Mouse (Mus musculus) urinary bladder, postnatal 14 days (tissue): Measurements from ENCODE around the gene Igsf10.
"Not testable (repeated sequence)": the region's sequence is repeated elsewhere in the genome, so short reads cannot be mapped to it uniquely, and the experiment has no call there.

Experiments
- DNase-seq: peaks from one replicate; pipeline ENCODE4 v3.0.0; 2021; ENCODE audit warnings: low spot score

The Igsf10 gene

GRCm38 (mm10) chr3:59344065-59344905, at the start of gene Igsf10:
Gene Igsf10 (minus strand): TSS chr3:59344394.
- peak; percentile 46 for DNase-seq

DNA sequence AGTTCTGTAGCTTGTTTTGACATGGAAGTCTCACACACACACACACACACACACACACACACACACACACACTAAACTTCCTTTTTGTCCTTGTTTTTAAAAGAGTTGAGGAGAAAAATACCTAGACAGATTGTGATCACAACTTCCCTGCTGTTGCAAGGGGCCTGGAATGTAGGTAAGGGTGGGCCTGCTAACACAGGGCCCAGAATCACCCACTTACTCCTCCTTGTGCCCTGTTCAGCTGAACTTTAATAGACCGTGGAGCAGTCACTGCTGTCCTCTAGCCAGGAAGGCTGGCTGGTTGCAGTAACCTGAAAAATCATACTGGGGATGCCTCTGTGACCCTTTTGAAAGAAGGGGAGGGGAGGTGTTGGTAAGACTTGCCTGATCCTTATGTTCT, 41.4 kb upstream of the Igsf10 start:
- no peak for DNase-seq

- DNase-seq = no peak
Observed at GRCm38 (mm10) chr3:59385000-59385399, 40.8 kb upstream of the Igsf10 start.

GRCm38 (mm10) chr3:59384321-59384720, 40.1 kb upstream of the Igsf10 start:
- no peak for DNase-seq

GRCm38 (mm10) chr3:59378791-59379190, 34.6 kb upstream of the Igsf10 start:
- DNase-seq = not testable (repeated sequence)

DNA sequence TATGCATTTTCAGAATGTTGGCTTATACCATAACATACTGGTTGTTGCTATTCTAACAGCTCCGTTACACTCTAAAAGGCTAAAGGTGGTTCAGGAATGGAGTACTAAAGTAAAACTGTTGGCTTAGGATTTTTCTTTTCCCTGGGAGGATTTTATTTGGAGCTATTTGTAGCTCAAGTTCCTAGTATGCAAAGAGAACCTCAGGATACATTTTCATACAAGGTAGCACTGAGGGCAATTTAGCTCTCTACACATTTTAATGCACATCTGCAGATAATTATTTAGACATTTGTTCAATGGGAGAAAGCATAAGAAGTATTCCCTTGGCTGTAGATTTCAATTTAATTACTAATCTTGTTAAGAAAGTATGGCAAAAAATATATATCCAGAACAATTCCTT, 17.7 kb upstream of the Igsf10 start:
- DNase-seq = no peak

DNA sequence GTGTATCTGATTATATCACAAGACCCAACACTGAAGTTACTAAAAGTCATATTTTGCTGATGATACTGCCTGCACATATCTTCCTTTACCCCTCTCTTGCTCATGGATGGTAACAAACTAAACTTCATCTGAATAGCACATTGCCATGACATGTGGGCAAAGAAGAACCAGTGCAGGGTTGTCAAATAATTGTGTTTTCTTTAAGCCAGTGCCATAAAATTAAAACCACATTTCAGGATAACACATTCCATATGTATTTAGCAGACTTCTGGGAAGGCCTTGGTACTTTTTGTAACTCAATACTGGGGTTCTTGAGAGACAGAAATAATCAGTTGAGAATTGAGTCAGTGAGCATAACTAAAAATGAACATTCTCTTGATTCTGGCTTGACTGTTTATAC, 15.9 kb upstream of the Igsf10 start:
- no peak for DNase-seq

- DNase-seq = peak; percentile 9
Observed at GRCm38 (mm10) chr3:59354156-59354555, 10.0 kb upstream of the Igsf10 start.

- no peak for DNase-seq
Observed at GRCm38 (mm10) chr3:59351768-59352167, 7.6 kb upstream of the Igsf10 start.

- DNase-seq = peak; percentile 56
Observed at GRCm38 (mm10) chr3:59343026-59343425, 1.2 kb downstream of the Igsf10 start.

GRCm38 (mm10) chr3:59341647-59342427, 2.4 kb downstream of the Igsf10 start:
- no peak for DNase-seq

- DNase-seq = no peak
Observed at GRCm38 (mm10) chr3:59328526-59328925, 15.7 kb downstream of the Igsf10 start.

DNA sequence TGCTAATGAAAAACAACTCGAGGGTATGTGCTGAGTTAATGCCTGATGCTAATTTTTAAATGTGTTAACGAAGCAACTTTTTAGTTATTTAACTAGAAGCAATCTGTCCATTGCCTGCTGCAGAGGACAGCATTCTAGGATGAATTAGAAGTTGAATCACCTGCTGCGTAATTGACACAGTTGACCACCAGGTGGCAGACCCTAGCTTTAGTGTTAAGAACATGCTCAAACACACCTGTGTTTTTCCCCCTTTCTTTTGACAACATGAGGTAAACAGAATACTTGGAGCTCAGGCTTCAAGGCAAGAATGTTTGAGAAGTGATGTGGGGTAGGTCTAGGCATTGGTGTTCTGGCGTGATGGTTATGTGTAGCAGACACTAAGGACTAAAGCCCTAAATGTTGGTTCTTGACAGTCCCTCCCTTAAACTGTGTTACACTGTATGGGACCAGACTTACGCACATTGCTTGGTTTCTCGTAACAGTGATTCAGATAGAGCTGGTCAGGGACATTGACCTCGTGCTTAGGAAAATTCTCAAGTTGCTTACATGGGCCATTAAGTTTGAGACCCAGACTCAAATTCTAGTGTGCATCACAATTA, 22.8 kb downstream of the Igsf10 start:
- DNase-seq = peak; percentile 72

- no peak for DNase-seq
Observed at GRCm38 (mm10) chr3:59316077-59316476, 28.1 kb downstream of the Igsf10 start.

- no peak for DNase-seq
Observed at GRCm38 (mm10) chr3:59312610-59313009, 31.6 kb downstream of the Igsf10 start.

- DNase-seq = no peak
Observed at GRCm38 (mm10) chr3:59305518-59305917, 38.7 kb downstream of the Igsf10 start.

DNA sequence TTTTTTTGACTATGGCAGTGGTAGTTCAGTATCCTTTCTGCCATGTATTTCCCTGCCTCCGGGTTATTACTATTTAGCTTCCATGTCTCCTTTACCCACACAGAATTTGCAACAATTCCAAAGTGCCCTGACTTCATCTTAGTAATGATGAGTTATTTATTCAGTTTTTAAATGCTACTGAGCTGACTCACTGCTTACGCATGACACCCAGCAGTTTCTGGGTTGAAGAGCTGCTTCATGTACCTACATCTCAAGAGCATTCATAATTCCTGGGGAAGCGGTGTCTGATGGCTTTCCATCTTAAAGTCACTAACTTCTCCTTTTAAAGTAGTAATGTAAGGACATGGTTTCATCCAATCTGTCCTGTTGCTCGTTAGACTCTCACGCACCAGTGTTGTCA, 39.2 kb downstream of the Igsf10 start:
- no peak for DNase-seq

DNA sequence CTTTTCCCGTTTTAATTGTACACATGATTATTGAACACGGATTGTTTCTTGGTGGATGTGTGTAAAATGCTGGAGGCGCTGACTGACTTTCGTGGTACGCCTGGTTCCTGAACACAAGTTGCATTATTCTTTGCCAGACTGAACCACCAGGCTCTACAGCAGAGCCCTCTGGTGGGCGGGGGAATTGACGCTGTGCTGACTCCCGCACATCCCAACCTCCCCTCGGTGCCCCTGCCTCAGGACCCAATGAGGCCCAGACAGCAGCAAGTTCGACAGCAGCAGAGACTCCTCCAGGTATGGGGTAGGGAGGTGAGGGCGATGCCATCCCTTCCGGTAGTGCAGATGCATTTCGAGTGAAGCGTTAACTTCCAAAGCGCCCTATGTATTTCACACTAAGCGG, 46.5 kb downstream of the Igsf10 start:
- DNase-seq = no peak

DNA sequence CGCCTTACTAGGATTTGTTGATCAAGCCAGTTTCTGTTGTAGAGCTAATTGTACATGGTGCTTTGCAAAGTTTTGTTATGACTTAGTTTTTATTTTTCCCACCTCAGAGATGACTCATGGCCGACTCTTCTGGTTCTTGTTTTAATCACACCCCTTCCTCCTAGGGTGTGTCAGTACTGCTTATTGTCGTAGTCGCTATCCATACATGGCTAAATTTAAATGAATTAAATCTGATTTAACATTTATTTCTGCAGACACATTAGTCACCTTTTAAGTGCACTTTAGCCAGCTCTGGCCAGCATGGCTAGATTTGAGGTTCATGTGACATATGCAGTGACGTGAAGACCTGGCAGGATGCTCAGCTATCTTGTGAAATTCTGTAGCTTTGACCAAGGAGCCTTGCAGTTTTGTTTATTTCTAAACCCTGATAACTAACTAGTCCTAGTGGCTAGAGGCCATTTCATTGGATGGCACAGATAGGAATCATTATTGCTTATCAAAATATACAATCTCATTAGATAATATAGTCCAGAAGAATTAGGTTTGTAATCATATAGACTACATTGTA, 47.5 kb downstream of the Igsf10 start:
- DNase-seq = no peak

DNA sequence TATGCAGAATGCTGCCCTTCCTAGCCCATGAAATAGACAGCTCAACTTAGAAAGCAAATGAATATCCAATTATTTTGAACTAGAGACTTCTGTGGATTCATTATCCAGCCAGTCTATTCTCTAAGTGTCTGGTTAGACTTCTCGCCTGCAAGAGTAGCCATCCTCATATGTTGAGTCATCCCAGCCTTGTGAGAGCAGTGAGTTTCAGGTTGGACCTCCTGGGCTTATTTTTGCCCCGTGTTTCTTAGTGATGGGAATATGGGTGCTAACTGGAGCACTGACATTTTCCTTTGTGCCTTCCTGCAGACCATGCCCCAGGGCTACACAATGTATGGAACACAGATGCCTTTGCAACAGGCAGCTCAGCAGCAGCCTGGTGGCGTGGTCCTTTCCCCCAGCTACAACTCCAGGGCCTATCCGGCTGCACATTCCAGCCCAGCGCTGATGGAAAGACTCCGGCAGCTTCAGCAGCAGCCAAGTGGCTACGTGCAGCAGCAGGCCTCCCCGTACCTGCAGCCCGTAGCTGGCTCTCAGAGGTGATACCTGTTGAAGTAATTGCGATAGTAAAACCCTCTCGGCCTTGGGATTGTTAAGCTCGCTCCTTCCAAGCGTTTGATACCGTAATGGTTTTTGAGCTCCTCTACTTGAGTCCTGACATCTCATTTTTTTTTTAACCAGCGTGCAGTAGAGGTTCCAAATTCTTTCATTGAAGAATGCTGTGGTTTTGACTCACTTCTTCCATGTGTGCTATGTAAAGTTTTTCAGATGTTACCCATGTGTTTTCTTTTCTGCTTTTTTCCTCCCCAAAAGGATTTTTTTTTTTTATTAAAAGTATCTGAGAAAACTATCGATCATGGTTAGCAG, 48.3 kb downstream of the Igsf10 start:
- no peak for DNase-seq

- DNase-seq = no peak
Observed at GRCm38 (mm10) chr3:59293437-59294199, 50.6 kb downstream of the Igsf10 start.
